Mouse (Mus musculus): Measurements from ENCODE around the gene Abcd2. TPM values are rescaled to one million over a fixed set of nuclear protein-coding genes. Genes with fewer than 3 reads are reported as not detected.

The Abcd2 gene
- polyA plus RNA-seq, 1 experiment from 2014 or later = 3.0 TPM

DNA sequence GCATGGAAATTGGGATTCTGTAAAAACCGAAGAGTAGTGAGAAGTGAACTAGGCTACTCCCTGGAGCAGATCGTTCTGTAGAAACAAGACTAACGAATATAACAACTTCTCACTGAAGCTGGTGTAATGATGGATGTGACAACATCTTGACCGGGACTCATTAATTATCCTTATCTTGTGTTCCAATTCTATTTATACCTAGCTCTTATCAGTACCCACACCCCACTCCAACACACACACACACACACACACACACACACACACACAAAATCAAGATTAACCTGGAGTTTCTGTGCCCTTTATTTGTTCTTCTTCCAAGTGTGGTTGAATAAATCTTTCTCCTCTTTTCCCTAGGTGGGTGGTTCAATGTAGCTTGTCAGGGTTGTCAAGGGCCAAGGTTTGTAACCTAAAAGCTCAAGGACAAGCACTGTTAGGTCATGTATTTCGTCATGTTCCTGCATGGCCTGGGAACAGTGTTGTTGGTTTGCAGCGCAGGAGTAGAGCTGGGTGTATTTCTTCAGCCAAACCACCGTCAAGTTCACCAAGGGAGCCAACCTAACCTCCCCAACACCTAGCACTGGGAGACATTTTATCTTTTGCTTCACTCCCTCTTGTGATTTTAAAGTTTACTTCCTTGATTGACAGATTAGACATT lies 78.9 kb downstream of the Abcd2 start:
- 92% methylated on average over 7 of the region's 7 CpGs for WGBS
- Histone ChIP-seq H3K36me3 (ENCODE audit: control insufficient read depth, insufficient read depth, low read length) (no peaks in the 10 kb centered on the region), H3K27ac (replicated peaks; ENCODE audit: low read depth, low read length) (no peak overlapping the region), H3K4me2 (ENCODE audit: low read depth, severe bottlenecking) (no peak overlapping the region), H3K4me1 (ENCODE audit: control insufficient read depth, insufficient read depth, low read length) (no peaks in the 10 kb centered on the region), H3K4me3 (ENCODE audit: low read depth, low read length) (no peak overlapping the region), H3K9me3 (ENCODE audit: control insufficient read depth, low read length) (no peaks in the 10 kb centered on the region), H3K9ac (ENCODE audit: low read length) (no peak overlapping the region), H3K27me3 (ENCODE audit: control insufficient read depth, insufficient read depth, low read length) (no peaks in the 10 kb centered on the region)
- DNase-seq (ENCODE audit: low spot score) (no peak), ATAC-seq (ENCODE audit: insufficient number of reproducible peaks, low FRiP score, low TSS enrichment, low read depth) (no peak)

DNA sequence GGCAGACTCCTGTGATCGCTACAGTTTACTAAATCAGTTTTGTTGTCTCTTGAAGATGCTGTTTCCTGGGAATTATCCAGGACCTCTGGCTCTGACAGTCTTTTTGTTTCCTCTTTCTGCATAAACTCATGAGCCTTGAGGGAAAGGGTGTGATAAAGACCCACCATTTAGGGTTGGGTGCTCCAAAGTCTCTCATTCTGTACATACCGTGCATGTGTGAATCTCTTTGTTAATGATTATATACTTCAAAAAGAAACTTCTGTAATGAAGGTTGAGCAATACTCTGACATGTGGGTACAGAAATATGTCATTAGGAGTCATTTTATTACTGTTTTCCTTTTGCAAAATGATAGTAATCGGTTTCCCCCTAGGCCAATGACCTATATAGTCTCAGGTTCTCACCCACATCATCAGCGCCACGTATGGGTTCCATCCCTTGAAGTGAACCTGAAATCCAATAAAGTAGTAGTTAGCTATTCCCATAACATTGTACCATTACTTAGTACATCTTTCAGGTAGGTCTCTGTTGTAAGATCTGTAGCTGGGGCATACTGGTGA lies 83.4 kb downstream of the Abcd2 start:
- H3K27me3 ChIP-seq (ENCODE audit: control insufficient read depth, insufficient read depth, low read length) = no peaks in the 10 kb centered on the region
- DNase-seq (ENCODE audit: low spot score) (no peak), ATAC-seq (ENCODE audit: insufficient number of reproducible peaks, low FRiP score, low TSS enrichment, low read depth) (no peak)
- no peak overlapping the region for H3K4me3 ChIP-seq (ENCODE audit: low read depth, low read length)
- H3K4me2 ChIP-seq (ENCODE audit: low read depth, severe bottlenecking) = no peak overlapping the region
- H3K9ac ChIP-seq (ENCODE audit: low read length) = no peak overlapping the region
- no peaks in the 10 kb centered on the region for H3K9me3 ChIP-seq (ENCODE audit: control insufficient read depth, low read length)
- no peaks in the 10 kb centered on the region for H3K4me1 ChIP-seq (ENCODE audit: control insufficient read depth, insufficient read depth, low read length)
- 94% methylated on average over 5 of the region's 5 CpGs for WGBS
- H3K36me3 ChIP-seq (ENCODE audit: control insufficient read depth, insufficient read depth, low read length) = no peaks in the 10 kb centered on the region
- no peak overlapping the region for H3K27ac ChIP-seq (replicated peaks; ENCODE audit: low read depth, low read length)

- ATAC-seq (ENCODE audit: insufficient number of reproducible peaks, low FRiP score, low TSS enrichment, low read depth) = no peak
- no peak for DNase-seq (ENCODE audit: low spot score)
- Histone ChIP-seq H3K9me3 (ENCODE audit: control insufficient read depth, low read length) (no peaks in the 10 kb centered on the region), H3K27ac (replicated peaks; ENCODE audit: low read depth, low read length) (no peak overlapping the region), H3K4me1 (ENCODE audit: control insufficient read depth, insufficient read depth, low read length) (no peaks in the 10 kb centered on the region), H3K9ac (ENCODE audit: low read length) (no peak overlapping the region), H3K4me3 (ENCODE audit: low read depth, low read length) (no peak overlapping the region), H3K4me2 (ENCODE audit: low read depth, severe bottlenecking) (no peak overlapping the region), H3K27me3 (ENCODE audit: control insufficient read depth, insufficient read depth, low read length) (no peaks in the 10 kb centered on the region), H3K36me3 (ENCODE audit: control insufficient read depth, insufficient read depth, low read length) (no peaks in the 10 kb centered on the region)
- 55% methylated on average over 3 of the region's 3 CpGs for WGBS
Measured at GRCm38 (mm10) chr15:91104934-91105333, 86.7 kb downstream of the Abcd2 start.

DNA sequence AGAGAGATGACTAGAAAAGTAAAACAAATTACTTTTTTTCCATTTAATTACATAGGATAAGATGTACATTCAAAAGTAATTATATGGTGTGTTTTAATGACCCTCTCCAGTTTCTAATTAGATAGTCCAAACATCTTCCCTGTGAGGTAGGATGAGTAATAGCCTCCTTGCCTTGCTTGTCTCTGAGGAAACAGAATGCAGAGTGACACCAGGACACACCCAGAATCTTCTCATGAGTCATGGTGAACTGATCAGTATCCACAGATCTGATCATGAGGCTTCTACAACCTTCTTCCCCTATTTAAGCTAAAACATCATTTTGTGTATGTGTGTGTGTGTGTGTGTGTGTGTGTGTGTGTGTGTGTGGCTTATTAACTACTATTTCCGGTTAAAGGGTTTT lies 87.3 kb downstream of the Abcd2 start:
- DNase-seq (ENCODE audit: low spot score) (no peak), ATAC-seq (ENCODE audit: insufficient number of reproducible peaks, low FRiP score, low TSS enrichment, low read depth) (no peak)
- 74% methylated on average over 1 of the region's 1 CpGs for WGBS
- Histone ChIP-seq H3K27ac (replicated peaks; ENCODE audit: low read depth, low read length) (no peak overlapping the region), H3K4me3 (ENCODE audit: low read depth, low read length) (no peak overlapping the region), H3K4me1 (ENCODE audit: control insufficient read depth, insufficient read depth, low read length) (no peaks in the 10 kb centered on the region), H3K9ac (ENCODE audit: low read length) (no peak overlapping the region), H3K9me3 (ENCODE audit: control insufficient read depth, low read length) (no peaks in the 10 kb centered on the region), H3K36me3 (ENCODE audit: control insufficient read depth, insufficient read depth, low read length) (no peaks in the 10 kb centered on the region), H3K27me3 (ENCODE audit: control insufficient read depth, insufficient read depth, low read length) (no peaks in the 10 kb centered on the region), H3K4me2 (ENCODE audit: low read depth, severe bottlenecking) (no peak overlapping the region)

GRCm38 (mm10) chr15:91103814-91104213 lies 87.8 kb downstream of the Abcd2 start:
- ATAC-seq (ENCODE audit: insufficient number of reproducible peaks, low FRiP score, low TSS enrichment, low read depth) = no peak
- no peak overlapping the region for H3K27ac ChIP-seq (replicated peaks; ENCODE audit: low read depth, low read length)
- no peaks in the 10 kb centered on the region for H3K4me1 ChIP-seq (ENCODE audit: control insufficient read depth, insufficient read depth, low read length)
- H3K27me3 ChIP-seq (ENCODE audit: control insufficient read depth, insufficient read depth, low read length) = no peaks in the 10 kb centered on the region
- H3K4me2 ChIP-seq (ENCODE audit: low read depth, severe bottlenecking) = no peak overlapping the region
- DNase-seq (ENCODE audit: low spot score) = no peak
- H3K36me3 ChIP-seq (ENCODE audit: control insufficient read depth, insufficient read depth, low read length) = no peaks in the 10 kb centered on the region
- no peaks in the 10 kb centered on the region for H3K9me3 ChIP-seq (ENCODE audit: control insufficient read depth, low read length)
- H3K9ac ChIP-seq (ENCODE audit: low read length) = no peak overlapping the region
- no peak overlapping the region for H3K4me3 ChIP-seq (ENCODE audit: low read depth, low read length)
- whole genome bisulfite sequencing = 63% methylated on average over 14 of the region's 14 CpGs

DNA sequence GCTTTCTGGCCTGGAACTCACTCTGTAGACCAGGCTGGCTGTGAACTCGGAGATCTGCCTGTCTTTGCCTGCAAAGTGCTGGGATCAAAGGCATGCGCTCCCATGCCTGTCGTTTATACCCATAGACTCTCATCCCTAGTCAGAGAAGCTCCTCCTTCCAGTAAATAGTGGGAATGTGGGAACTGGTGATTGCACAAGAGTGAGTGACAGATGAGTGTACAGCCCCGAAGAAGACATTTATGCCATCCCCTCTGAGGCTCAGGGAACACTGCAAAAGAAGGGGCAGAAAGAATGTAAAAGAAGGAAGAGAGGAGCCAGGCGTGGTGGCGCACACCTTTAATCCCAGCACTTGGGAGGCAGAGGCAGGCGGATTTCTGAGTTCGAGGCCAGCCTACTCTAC lies 88.3 kb downstream of the Abcd2 start:
- no peaks in the 10 kb centered on the region for H3K27me3 ChIP-seq (ENCODE audit: control insufficient read depth, insufficient read depth, low read length)
- H3K27ac ChIP-seq (replicated peaks; ENCODE audit: low read depth, low read length) = no peak overlapping the region
- no peaks in the 10 kb centered on the region for H3K36me3 ChIP-seq (ENCODE audit: control insufficient read depth, insufficient read depth, low read length)
- H3K4me2 ChIP-seq (ENCODE audit: low read depth, severe bottlenecking) = no peak overlapping the region
- no peak for DNase-seq (ENCODE audit: low spot score)
- no peak overlapping the region for H3K4me3 ChIP-seq (ENCODE audit: low read depth, low read length)
- no peak overlapping the region for H3K9ac ChIP-seq (ENCODE audit: low read length)
- no peaks in the 10 kb centered on the region for H3K4me1 ChIP-seq (ENCODE audit: control insufficient read depth, insufficient read depth, low read length)
- ATAC-seq (ENCODE audit: insufficient number of reproducible peaks, low FRiP score, low TSS enrichment, low read depth) = no peak
- H3K9me3 ChIP-seq (ENCODE audit: control insufficient read depth, low read length) = no peaks in the 10 kb centered on the region
- 88% methylated on average over 8 of the region's 8 CpGs for WGBS

DNA sequence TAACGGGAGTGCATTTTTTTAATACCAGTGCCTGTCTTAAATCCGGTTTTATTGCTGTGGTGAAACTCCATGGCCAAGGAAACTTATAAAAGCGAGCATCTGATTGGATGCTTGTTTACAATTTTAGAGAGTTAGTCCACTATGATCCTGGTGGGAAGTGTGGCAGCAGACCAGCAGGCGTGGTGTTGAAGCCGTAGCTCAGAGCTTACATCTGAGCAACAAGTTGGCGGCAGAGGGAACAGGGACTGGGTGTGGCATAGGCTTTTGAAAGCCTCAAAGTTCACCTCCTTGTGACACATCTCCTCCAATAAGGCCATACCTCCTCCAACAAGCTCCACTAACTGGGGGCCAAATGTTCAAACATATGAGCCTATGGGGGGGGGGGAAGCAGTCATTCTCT lies 95.0 kb downstream of the Abcd2 start:
- no peak overlapping the region for H3K4me3 ChIP-seq (ENCODE audit: low read depth, low read length)
- WGBS = 75% methylated on average over 6 of the region's 6 CpGs
- no peak overlapping the region for H3K9ac ChIP-seq (ENCODE audit: low read length)
- no peak overlapping the region for H3K4me2 ChIP-seq (ENCODE audit: low read depth, severe bottlenecking)
- no peak for ATAC-seq (ENCODE audit: insufficient number of reproducible peaks, low FRiP score, low TSS enrichment, low read depth)
- H3K9me3 ChIP-seq (ENCODE audit: control insufficient read depth, low read length) = no peaks in the 10 kb centered on the region
- H3K27ac ChIP-seq (replicated peaks; ENCODE audit: low read depth, low read length) = no peak overlapping the region
- no peaks in the 10 kb centered on the region for H3K4me1 ChIP-seq (ENCODE audit: control insufficient read depth, insufficient read depth, low read length)
- no peak for DNase-seq (ENCODE audit: low spot score)
- H3K36me3 ChIP-seq (ENCODE audit: control insufficient read depth, insufficient read depth, low read length) = no peaks in the 10 kb centered on the region
- no peaks in the 10 kb centered on the region for H3K27me3 ChIP-seq (ENCODE audit: control insufficient read depth, insufficient read depth, low read length)

All from limb, embryonic 11.5 days (tissue).